Mouse (Mus musculus) MEL (cell line): ENCODE results near the gene Tuba4a. TPM values are rescaled to one million over a fixed set of nuclear protein-coding genes. Genes with fewer than 3 reads are reported as not detected.

Source experiments
- DNase-seq: peaks from one replicate; pipeline ENCODE4 v3.0.0; 2011; ENCODE audit warnings: low read depth, low spot score
- H3K27ac ChIP-seq: 2 replicates; pipeline ENCODE4 v1.5.1; 2012; ENCODE audit warnings: low read depth, mild to moderate bottlenecking, control low read depth, low read length, moderate library complexity; ENCODE audit not compliant: control insufficient read depth
- H3K27me3 ChIP-seq, 2 experiments: fragments of 150-350 bp in 1 of 2; sonication (generic) in 1 of 2; 2 replicates each; pipeline ENCODE4 v1.6.1; 2012; ENCODE audit warnings: low read length in 2 of 2, mild to moderate bottlenecking in 2 of 2, improper control_type of control experiment in 1 of 2, moderate library complexity in 1 of 2; ENCODE audit not compliant: insufficient read depth in 2 of 2, control insufficient read depth in 1 of 2
- H3K36me3 ChIP-seq, 2 experiments: 2 replicates each; pipeline ENCODE4 v1.6.1; 2012 to 2014; ENCODE audit warnings: low read length in 2 of 2, improper control_type of control experiment in 1 of 2, inconsistent platforms in 1 of 2, mild to moderate bottlenecking in 1 of 2; ENCODE audit not compliant: insufficient read depth in 2 of 2, control insufficient read depth in 1 of 2
- H3K4me1 ChIP-seq, 2 experiments: fragments of 150-350 bp in 1 of 2; sonication (generic) in 1 of 2; 2 replicates each; pipeline ENCODE4 v1.6.1; 2012; ENCODE audit warnings: low read length in 2 of 2, improper control_type of control experiment in 1 of 2, mild to moderate bottlenecking in 1 of 2; ENCODE audit not compliant: insufficient read depth in 2 of 2, control insufficient read depth in 1 of 2
- H3K4me3 ChIP-seq, 2 experiments: fragments of 150-350 bp in 1 of 2; sonication (generic) in 1 of 2; 2 replicates each; pipeline ENCODE4 v1.5.1; 2012; ENCODE audit warnings: low read depth in 2 of 2, low read length in 2 of 2, mild to moderate bottlenecking in 2 of 2, moderate library complexity in 2 of 2, control low read depth in 1 of 2, improper control_type of control experiment in 1 of 2; ENCODE audit not compliant: control insufficient read depth in 1 of 2, insufficient read depth in 1 of 2
- H3K79me2 ChIP-seq: 2 replicates; pipeline ENCODE4 v1.6.1; 2012; ENCODE audit warnings: mild to moderate bottlenecking, low read length, moderate library complexity; ENCODE audit not compliant: control insufficient read depth, poor library complexity, insufficient read depth
- H3K9ac ChIP-seq: 2 replicates; pipeline ENCODE4 v1.6.1; 2012; ENCODE audit warnings: low read depth, mild to moderate bottlenecking, control low read depth, low read length, moderate library complexity; ENCODE audit not compliant: control insufficient read depth, poor library complexity, severe bottlenecking
- H3K9me3 ChIP-seq: fragments of 150-350 bp; sonication (generic); replicated peaks from 2 replicates; pipeline ENCODE4 v1.6.1; 2012; ENCODE audit warnings: mild to moderate bottlenecking, low read length, improper control_type of control experiment, moderate library complexity; ENCODE audit not compliant: insufficient read depth
- CHD2 ChIP-seq: IDR thresholded peaks from 2 replicates; pipeline ENCODE4 v1.6.1; 2011; ENCODE audit warnings: low read length, improper control_type of control experiment
- ELF1 ChIP-seq: IDR thresholded peaks from 2 replicates; pipeline ENCODE4 v1.6.1; 2014; ENCODE audit warnings: low read depth, mild to moderate bottlenecking, inconsistent platforms, low read length, improper control_type of control experiment, moderate library complexity
- EP300 ChIP-seq, 2 experiments: IDR thresholded peaks; 2 replicates each; pipeline ENCODE4 v1.6.1; 2011; ENCODE audit warnings: improper control_type of control experiment in 2 of 2, low read length in 2 of 2, low read depth in 1 of 2, mild to moderate bottlenecking in 1 of 2
- HCFC1 ChIP-seq: IDR thresholded peaks from 2 replicates; pipeline ENCODE4 v1.6.1; 2012; ENCODE audit warnings: low read depth, mild to moderate bottlenecking, inconsistent platforms, low read length, improper control_type of control experiment, moderate library complexity
- MAX ChIP-seq: IDR thresholded peaks from 2 replicates; pipeline ENCODE4 v1.6.1; 2011; ENCODE audit warnings: low read length, improper control_type of control experiment
- MAZ ChIP-seq: IDR thresholded peaks from 2 replicates; pipeline ENCODE4 v1.6.1; 2012; ENCODE audit warnings: low read depth, mild to moderate bottlenecking, inconsistent platforms, low read length, improper control_type of control experiment
- MXI1 ChIP-seq: IDR thresholded peaks from 2 replicates; pipeline ENCODE4 v1.6.1; 2011; ENCODE audit warnings: mild to moderate bottlenecking, low read depth, low read length, improper control_type of control experiment
- MYC ChIP-seq: IDR thresholded peaks from 2 replicates; pipeline ENCODE4 v1.6.1; 2011; ENCODE audit warnings: low read depth, mild to moderate bottlenecking, low read length, improper control_type of control experiment, moderate library complexity
- NELFE ChIP-seq: IDR thresholded peaks from 2 replicates; pipeline ENCODE4 v1.6.1; 2011; ENCODE audit warnings: low read depth, low read length, improper control_type of control experiment
- POLR2A ChIP-seq, 2 experiments: IDR thresholded peaks; 2 replicates each; pipeline ENCODE4 v1.6.1; 2011 to 2012; ENCODE audit warnings: low read length in 2 of 2, mild to moderate bottlenecking in 2 of 2, control low read depth in 1 of 2, improper control_type of control experiment in 1 of 2, low read depth in 1 of 2, moderate library complexity in 1 of 2; ENCODE audit not compliant: control insufficient read depth in 1 of 2, insufficient read depth in 1 of 2, poor library complexity in 1 of 2
- POLR2AphosphoS2 ChIP-seq: IDR thresholded peaks from 2 replicates; pipeline ENCODE4 v1.6.1; 2011; ENCODE audit warnings: low read length, improper control_type of control experiment
- SIN3A ChIP-seq: IDR thresholded peaks from 2 replicates; pipeline ENCODE4 v1.6.1; 2012; ENCODE audit warnings: low read length, improper control_type of control experiment, inconsistent platforms
- SMC3 ChIP-seq: IDR thresholded peaks from 2 replicates; pipeline ENCODE4 v1.6.1; 2011; ENCODE audit warnings: low read depth, low read length, improper control_type of control experiment
- TBP ChIP-seq: IDR thresholded peaks from 2 replicates; pipeline ENCODE4 v1.8.0; 2011; ENCODE audit warnings: low read depth, low read length, improper control_type of control experiment
- TCF12 ChIP-seq: IDR thresholded peaks from 2 replicates; pipeline ENCODE4 v1.6.1; 2014; ENCODE audit warnings: low read depth, mild to moderate bottlenecking, inconsistent platforms, low read length, improper control_type of control experiment, moderate library complexity
- UBTF ChIP-seq: IDR thresholded peaks from 2 replicates; pipeline ENCODE4 v1.6.1; 2012; ENCODE audit warnings: low read depth, mild to moderate bottlenecking, inconsistent platforms, low read length, improper control_type of control experiment, moderate library complexity, borderline replicate concordance; ENCODE audit not compliant: insufficient read depth
- USF2 ChIP-seq, 2 experiments: IDR thresholded peaks; 2 replicates each; pipeline ENCODE4 v1.6.1; 2011 to 2012; ENCODE audit warnings: improper control_type of control experiment in 2 of 2, low read length in 2 of 2, borderline replicate concordance in 1 of 2, inconsistent platforms in 1 of 2, low read depth in 1 of 2, mild to moderate bottlenecking in 1 of 2; ENCODE audit not compliant: insufficient read depth in 1 of 2
- ZMIZ1 ChIP-seq: IDR thresholded peaks from 2 replicates; pipeline ENCODE4 v1.6.1; 2012; ENCODE audit warnings: low read depth, mild to moderate bottlenecking, inconsistent platforms, low read length, improper control_type of control experiment, moderate library complexity
- polyA plus RNA-seq, 2 experiments: library from polyadenylated mRNA; stranded (reverse) in 1 of 2; unstranded in 1 of 2; fragments of >175 nt in 1 of 2; fragments of >200 nt in 1 of 2; gene quantifications; 2 replicates each; pipeline versions ENCODE4 v1.2.1 to v1.2.4; 2012; ENCODE audit warnings: low replicate concordance in 2 of 2, low read depth in 1 of 2; ENCODE audit not compliant: insufficient read length in 2 of 2, insufficient read depth in 1 of 2, missing spikeins in 1 of 2
- total RNA-seq: library from RNA; depleted of rRNA; stranded (reverse); fragments of 300-350 nt; gene quantifications from 2 replicates; pipeline ENCODE4 v1.2.3, GENCODE M21; 2012

Tuba4a gene
- total and polyA plus RNA-seq, 3 experiments, result 385 to 439 TPM; not detected in 1

DNA sequence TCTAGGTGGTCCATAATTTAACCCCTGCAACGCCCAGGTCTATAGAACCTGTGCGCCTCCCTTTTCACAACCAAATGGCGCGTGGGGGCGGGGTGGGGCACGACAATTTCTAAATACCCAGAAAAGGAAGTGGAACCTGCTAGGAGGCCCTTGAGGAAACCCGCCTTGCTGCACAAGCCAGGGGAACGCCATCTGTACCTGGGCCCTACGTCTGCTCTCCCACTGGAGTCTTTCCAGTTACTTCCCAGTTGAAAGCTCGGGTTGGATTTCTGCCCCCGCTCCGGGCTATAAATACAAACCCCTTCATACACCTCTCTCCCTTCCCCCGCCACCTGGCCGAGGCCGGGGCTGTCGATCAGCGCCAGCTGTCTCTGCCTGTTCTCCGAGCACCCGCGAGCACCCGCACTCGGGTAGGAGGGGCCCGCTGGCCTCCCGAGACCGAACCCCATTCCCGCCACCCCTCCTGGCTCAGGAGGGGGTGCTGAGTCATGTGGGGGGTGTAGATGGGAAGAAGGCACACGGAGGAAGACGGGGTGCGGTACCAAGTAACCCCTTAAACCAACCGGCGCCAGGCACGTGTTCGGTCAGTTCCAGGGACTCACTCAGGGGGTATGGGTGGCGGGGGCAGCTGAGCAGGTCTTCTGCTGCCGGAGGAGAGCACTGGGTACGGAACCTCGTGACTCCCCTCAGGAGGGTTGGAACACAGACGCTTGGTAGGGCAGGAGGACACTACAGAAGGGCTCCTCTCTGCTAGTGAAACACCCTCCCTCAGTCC is 1.3 kb downstream of the Tuba4a start:
- H3K4me1 ChIP-seq, result peaks cover 12 to 46% of the 10 kb centered on the region in 2 experiments
- H3K27ac ChIP-seq, result peak overlapping the region; percentile 83
- TF ChIP-seq TCF12 (no peak), MAZ (peak; percentile 44; the same call in 1 of the 2 replicates), HCFC1 (0 out of 2 replicates have a peak, but pooled peaks have one; percentile 41), TBP (0 out of 2 replicates have a peak, but pooled peaks have one; percentile 30), POLR2A (IDR thresholded peaks at IDR 0.05; ENCODE audit: control insufficient read depth in 1 of 2, insufficient read depth in 1 of 2, low read depth in 1 of 2, low read length in 2 of 2, poor library complexity in 1 of 2) (peak in 1 of 2 experiments; percentile 25; a peak in 1 of 4 replicates), EP300 (IDR thresholded peaks at IDR 0.05; ENCODE audit: low read depth in 1 of 2, low read length in 2 of 2) (0 out of 4 replicates have a peak, but pooled peaks of 1 of the 2 experiments have one; percentile 3), NELFE (0 out of 2 replicates have a peak, but pooled peaks have one; percentile 24), UBTF (no peak), POLR2AphosphoS2 (0 out of 2 replicates have a peak, but pooled peaks have one; percentile 55), MAX (peak; percentile 57; the same call in 1 of the 2 replicates), USF2 (IDR thresholded peaks at IDR 0.05; ENCODE audit: borderline replicate concordance in 1 of 2, insufficient read depth in 1 of 2, low read depth in 1 of 2, low read length in 2 of 2) (no peak), MXI1 (peak; percentile 87), MYC (0 out of 2 replicates have a peak, but pooled peaks have one; percentile 43), SIN3A (peak; percentile 70), ELF1 (peak; percentile 45; the same call in 1 of the 2 replicates)
- peaks cover 51% of the 10 kb centered on the region for H3K79me2 ChIP-seq
- peaks cover 15 to 47% of the 10 kb centered on the region in 2 experiments for H3K36me3 ChIP-seq
- H3K9me3 ChIP-seq, result no peaks in the 10 kb centered on the region
- peak; percentile 78 for DNase-seq
- H3K9ac ChIP-seq, result peak overlapping the region; percentile 87
- H3K27me3 ChIP-seq, result no peaks in the 10 kb centered on the region
- H3K4me3 ChIP-seq, result peak overlapping the region; percentile 81 to 82

DNA sequence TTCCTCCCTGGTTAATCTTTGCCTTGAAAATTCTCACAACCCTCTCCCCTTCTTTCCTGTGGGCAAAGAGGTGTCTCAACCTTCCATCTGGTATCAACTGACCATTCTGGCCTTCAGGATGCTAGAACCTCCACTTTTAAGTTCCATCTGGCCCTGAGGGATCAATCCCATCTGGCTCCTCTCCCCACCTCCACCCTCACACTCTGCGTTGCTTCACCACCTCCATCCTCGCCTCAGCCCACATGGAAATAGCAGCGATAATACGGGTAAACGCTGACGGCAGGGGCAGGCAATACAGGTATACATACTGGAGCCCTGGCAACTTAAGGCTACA is 1.8 kb downstream of the Tuba4a start:
- H3K9me3 ChIP-seq, result no peaks in the 10 kb centered on the region
- H3K27ac ChIP-seq, result peak overlapping the region; percentile 83
- peaks cover 7 to 46% of the 10 kb centered on the region in 2 experiments for H3K4me1 ChIP-seq
- H3K4me3 ChIP-seq, result peak overlapping the region; percentile 81 to 82
- peaks cover 15 to 48% of the 10 kb centered on the region in 2 experiments for H3K36me3 ChIP-seq
- peaks cover 52% of the 10 kb centered on the region for H3K79me2 ChIP-seq
- TF ChIP-seq NELFE (peak; percentile 18; the same call in 1 of the 2 replicates), CHD2 (no peak), SMC3 (no peak), EP300 (IDR thresholded peaks at IDR 0.05; ENCODE audit: low read depth in 1 of 2, low read length in 2 of 2) (peak in 1 of 2 experiments; percentile 9; a peak in 1 of 4 replicates), ZMIZ1 (0 out of 2 replicates have a peak, but pooled peaks have one; percentile 4)
- no peak for DNase-seq
- H3K9ac ChIP-seq, result peak overlapping the region; percentile 87
- no peaks in the 10 kb centered on the region for H3K27me3 ChIP-seq
